Mouse (Mus musculus): Measurements from ENCODE around the gene Prmt3. TPM values are rescaled to one million over a fixed set of nuclear protein-coding genes. Genes with fewer than 3 reads are reported as not detected.

The Prmt3 gene
- polyA plus RNA-seq, 1 experiment from 2014 or later: 48.9 TPM

- no peak overlapping the region for H3K9ac ChIP-seq
- ATAC-seq (ENCODE audit: insufficient read depth, low FRiP score, low read depth): no peak
- peaks cover 75% of the 10 kb centered on the region for H3K27me3 ChIP-seq (replicated peaks)
- no peak overlapping the region for H3K4me3 ChIP-seq (replicated peaks)
- H3K36me3 ChIP-seq: no peaks in the 10 kb centered on the region
- H3K4me2 ChIP-seq: no peak overlapping the region
- no peak overlapping the region for H3K27ac ChIP-seq
- 2% methylated on average over 28 of the region's 28 CpGs for WGBS
- no peaks in the 10 kb centered on the region for H3K4me1 ChIP-seq
- no peaks in the 10 kb centered on the region for H3K9me3 ChIP-seq
Observed at GRCm38 (mm10) chr7:49907191-49908171, 129.3 kb downstream of the Prmt3 start.

Other genes starting within 250 kb of the Prmt3 start
- gene Dbx1, start 141.5 kb upstream of the Prmt3 start, polyA plus RNA-seq (2015; fragmentation: Nextera tagmentation; extraction: Ambion mirVana): 0.10 and 0.14 TPM in 2 replicates
- 19.1 and 20.0 TPM in 2 replicates for gene Htatip2, start 19.2 kb upstream of the Prmt3 start, polyA plus RNA-seq (2015; fragmentation: Nextera tagmentation; extraction: Ambion mirVana)
- 0.01 TPM in 1 of 2 replicates, not detected in the other for gene Slc6a5, start 131.8 kb downstream of the Prmt3 start, polyA plus RNA-seq (2015; fragmentation: Nextera tagmentation; extraction: Ambion mirVana)
- 4.8 and 5.1 TPM in 2 replicates for gene Nell1, start 196.5 kb downstream of the Prmt3 start, polyA plus RNA-seq (2015; fragmentation: Nextera tagmentation; extraction: Ambion mirVana)

All from stomach, embryonic 15.5 days (tissue).